Mouse (Mus musculus): ENCODE measurements at regions not wholly inside any gene's neighbourhood (a gene's known extent, or its start where the extent isn't known, plus 50 kb on each side); places are given as distances from the start of the nearest gene placed in this dataset.
A peak's percentile ranks its signal among the peaks of the same experiment; 100 is the strongest.

DNA sequence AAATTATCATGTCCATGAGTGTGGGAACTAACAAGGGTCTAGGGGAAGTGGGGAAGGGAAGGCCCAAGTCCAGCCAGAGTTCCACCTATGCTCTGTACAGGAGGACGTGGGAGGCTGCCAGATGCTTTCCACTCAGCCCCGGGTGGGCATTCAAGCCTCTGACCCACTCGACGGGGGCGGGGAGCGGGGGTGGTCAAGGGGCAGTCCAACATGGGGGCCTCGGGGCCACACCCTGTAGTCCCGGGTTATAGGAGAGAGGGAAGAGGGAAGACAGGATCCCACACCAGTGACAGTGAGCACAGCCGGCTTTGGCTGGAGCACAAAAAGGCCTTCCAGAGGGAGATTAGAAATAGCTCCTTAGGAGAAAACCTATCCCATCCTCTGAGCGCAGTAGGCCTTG, 283.1 kb upstream of the Ddi1 start:
- DNase-seq = peak in 1 of 2 experiments; percentile 2

DNA sequence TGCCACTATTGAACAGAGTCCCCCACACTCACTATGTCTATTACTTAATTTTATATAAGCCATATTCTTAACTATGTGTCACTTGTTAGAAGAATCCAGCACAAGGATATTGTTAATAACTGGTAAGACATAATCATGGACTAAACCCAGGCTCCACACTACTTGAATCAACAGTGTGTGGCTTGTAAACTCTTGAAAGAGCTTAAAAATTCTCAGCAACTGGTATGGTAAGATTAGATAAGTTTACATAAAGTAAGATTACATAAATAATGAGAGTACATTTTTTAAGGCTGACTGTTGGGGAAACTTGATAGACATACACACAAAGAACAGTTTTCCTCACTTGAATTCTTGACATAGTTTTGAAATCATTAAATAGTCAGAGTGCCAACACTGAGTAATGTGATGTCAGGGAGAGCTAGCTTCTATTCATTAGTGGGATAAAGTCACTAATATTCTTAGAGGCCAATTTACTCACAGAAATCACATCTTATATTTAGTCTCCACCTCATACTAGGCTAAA, 270.6 kb upstream of the Ddi1 start:
- no peak for DNase-seq

GRCm38 (mm10) chr9:6528836-6529235, 259.2 kb upstream of the Ddi1 start:
- no peak for DNase-seq

DNA sequence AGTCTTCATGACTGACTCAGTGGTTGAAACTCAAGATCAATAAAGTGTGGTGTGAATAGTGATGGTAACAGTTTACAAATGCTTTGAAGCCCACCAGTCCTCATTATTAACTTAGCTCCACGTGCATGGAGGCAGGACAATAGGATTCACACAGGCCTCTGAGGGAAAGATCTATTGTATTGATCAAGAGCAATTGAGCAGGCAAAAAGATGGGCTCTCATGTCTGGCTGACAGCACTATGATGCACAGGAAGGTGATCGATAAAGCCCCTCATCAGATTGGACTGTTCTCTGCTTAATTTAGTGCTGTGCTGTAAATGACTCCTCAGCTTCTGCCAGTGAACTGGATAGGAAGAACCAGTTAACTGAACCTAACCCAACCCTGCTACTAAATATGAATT, 247.5 kb upstream of the Ddi1 start:
- DNase-seq = no peak

GRCm38 (mm10) chr9:6497786-6498185, 228.1 kb upstream of the Ddi1 start:
- DNase-seq = peak; percentile 78 to 79

DNA sequence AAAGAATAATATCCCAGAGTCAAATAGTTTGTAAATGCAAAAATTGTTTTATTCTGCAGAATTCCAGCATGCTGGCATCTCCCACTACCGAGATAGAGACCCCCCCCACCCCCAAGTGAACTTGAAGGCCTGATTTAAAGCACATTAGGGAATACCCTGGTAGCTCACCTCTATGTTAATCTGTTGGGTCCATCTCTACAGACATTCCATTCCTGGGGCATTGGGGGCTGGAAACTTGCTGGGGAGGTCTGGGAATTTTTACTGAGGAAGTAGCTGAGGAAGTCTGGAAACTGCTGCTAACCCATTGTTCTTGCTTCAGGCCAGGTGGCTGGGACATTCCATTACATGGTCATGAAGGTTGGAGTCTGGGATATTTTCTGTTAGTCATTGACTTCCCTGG, 210.8 kb upstream of the Ddi1 start:
- DNase-seq = no peak

DNA sequence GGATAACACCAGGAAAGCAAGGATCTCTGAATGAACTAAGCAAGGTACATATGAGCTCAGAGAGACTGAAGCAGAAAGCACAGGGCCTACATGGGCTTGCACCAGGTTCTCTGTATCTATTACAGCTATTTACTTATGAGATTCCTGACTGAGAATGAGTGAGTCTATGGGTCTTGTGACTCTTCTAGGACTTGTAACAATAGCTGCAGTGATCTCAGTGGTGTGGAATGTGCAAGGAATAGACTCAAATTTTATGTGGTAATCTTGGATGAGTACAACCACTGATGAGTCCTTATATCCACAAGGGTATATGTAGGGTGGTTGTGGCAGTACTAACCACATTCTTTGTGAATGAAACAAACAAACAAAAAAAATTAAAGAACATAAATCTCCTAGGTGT, 184.9 kb upstream of the Ddi1 start:
- no peak for DNase-seq

- no peak for DNase-seq
These were observed 165.6 kb upstream of the Ddi1 start for GRCm38 (mm10) chr9:6435236-6435635.

GRCm38 (mm10) chr9:6433813-6434456, 164.3 kb upstream of the Ddi1 start:
- DNase-seq = no peak

- no peak for DNase-seq
These were observed 161.2 kb upstream of the Ddi1 start for GRCm38 (mm10) chr9:6430859-6431258.

GRCm38 (mm10) chr9:6430437-6430836, 160.8 kb upstream of the Ddi1 start:
- DNase-seq = no peak
